Mouse (Mus musculus): ENCODE data around the gene Mov10l1.

DNA sequence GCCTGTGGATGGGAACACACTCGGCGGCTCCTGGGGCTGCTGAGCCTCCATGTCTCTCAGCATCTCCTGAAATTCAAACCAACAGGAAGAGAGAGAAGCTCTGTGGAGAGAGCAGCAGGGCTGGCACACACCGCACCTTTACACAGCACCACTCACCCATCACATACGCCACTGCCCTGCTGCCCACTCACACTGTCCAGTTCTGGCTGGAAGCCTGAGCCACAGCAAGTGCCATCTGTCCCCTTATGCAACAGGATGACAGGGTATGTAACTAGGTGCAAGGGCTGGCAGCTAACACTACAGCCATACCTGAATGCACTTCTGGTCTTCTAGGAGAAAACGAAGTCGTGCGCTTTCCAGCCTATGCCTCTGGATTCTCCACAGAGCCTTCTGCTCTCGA lies 121.7 kb downstream of the Mov10l1 start:
- TF ChIP-seq CTCF (IDR thresholded peaks at IDR 0.05; ENCODE audit: low read depth) = no peak
- no peak for TF ChIP-seq EP300 (IDR thresholded peaks at IDR 0.05; ENCODE audit: low read depth)

Measured in heart, postnatal 0 days (tissue).